Mouse (Mus musculus) cerebellum, adult (tissue): Measurements from ENCODE around the gene Enkd1.

ENCODE experiments used
- ATAC-seq: cut with Nextera tagmentation; 2 replicates; pipeline ENCODE4 v1.9.2; 2017; ENCODE audit warnings: mild to moderate bottlenecking, moderate library complexity, mixed read lengths; ENCODE audit not compliant: insufficient number of reproducible peaks, low FRiP score, low TSS enrichment

Gene Enkd1

GRCm38 (mm10) chr8:105685796-105686308, 22.2 kb downstream of the Enkd1 start, which contains the start of gene Carmil2:
TSS of gene Carmil2 (plus strand) at chr8:105686274.
- no peak for ATAC-seq

GRCm38 (mm10) chr8:105685325-105685724, 22.7 kb downstream of the Enkd1 start:
- ATAC-seq: no peak

GRCm38 (mm10) chr8:105677891-105678290, 30.1 kb downstream of the Enkd1 start:
- no peak for ATAC-seq

GRCm38 (mm10) chr8:105661167-105661566, 46.8 kb downstream of the Enkd1 start:
- no peak for ATAC-seq

GRCm38 (mm10) chr8:105657641-105658040, 50.4 kb downstream of the Enkd1 start:
- ATAC-seq: no peak
